Mouse (Mus musculus): ENCODE measurements around the gene Sept11.

DNA sequence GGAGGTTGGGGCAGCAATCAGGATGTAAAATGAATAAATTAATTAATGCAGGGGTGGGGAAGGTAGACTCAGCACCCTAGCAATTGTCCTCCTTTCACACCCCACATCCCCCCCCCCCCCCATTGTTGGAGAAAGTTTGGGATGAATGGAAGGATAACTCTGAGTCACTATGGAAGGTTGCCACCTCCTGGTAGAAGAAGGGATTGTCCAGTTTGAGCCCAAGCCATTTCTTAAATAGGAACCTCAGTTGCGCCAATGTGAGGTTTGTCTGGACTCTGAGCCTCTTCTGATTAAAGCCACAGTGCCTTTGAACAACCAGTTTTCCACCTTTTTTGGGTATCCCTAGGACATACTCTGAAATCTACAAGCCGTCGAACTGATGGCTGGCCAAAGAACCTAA is 70.3 kb downstream of the Sept11 start:
- TF ChIP-seq CTCF (IDR thresholded peaks at IDR 0.05; ENCODE audit: control insufficient read depth, insufficient read depth, low read length) (peak; percentile 30; the same call in 1 of the 2 replicates), POLR2A (IDR thresholded peaks at IDR 0.05; ENCODE audit: borderline replicate concordance, control insufficient read depth, low read depth, low read length) (no peak)
